Mouse (Mus musculus): Measurements from ENCODE around the gene Mast1.

DNA sequence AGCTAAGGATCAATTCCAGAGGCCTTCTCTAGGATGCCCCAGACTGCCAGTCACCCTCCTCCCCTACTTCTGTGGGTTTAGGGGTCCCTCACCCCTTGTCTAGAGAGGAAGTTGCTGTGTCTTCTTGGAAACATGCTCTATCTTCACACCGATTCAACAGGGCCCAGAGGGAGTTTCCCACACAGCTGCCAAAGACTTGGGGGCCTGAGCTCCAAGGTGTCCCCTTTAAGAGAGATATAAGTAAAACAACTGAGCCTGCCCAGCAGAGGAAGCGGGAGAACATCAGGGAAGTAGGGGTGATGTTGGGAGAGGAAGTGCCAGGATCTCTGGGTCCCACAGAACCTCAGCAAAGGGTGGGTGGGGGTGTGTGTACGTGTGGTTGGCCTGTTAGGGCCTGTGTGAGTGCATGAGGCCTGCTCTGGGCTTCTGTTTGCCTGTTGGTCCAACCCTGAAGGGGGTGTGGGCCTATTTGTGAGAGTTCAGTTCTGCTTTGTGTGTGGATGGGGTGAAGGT, 45.4 kb upstream of the Mast1 start:
- no peak for TF ChIP-seq CTCF (conservative IDR thresholded peaks at IDR 0.05; ENCODE audit: low read length)
- no peak for TF ChIP-seq NANOG (IDR thresholded peaks at IDR 0.05; ENCODE audit: borderline replicate concordance, low read length)
- no peak for TF ChIP-seq POU5F1 (IDR thresholded peaks at IDR 0.05; ENCODE audit: borderline replicate concordance, low read length)

Data from E14TG2a.4 (cell line).